Mouse (Mus musculus): Measurements from ENCODE around the gene Lrrc1. TPM values are rescaled to one million over a fixed set of nuclear protein-coding genes. Genes with fewer than 3 reads are reported as not detected.

Lrrc1 gene
- polyA plus RNA-seq, 1 experiment from 2014 or later, result 11.7 TPM

DNA sequence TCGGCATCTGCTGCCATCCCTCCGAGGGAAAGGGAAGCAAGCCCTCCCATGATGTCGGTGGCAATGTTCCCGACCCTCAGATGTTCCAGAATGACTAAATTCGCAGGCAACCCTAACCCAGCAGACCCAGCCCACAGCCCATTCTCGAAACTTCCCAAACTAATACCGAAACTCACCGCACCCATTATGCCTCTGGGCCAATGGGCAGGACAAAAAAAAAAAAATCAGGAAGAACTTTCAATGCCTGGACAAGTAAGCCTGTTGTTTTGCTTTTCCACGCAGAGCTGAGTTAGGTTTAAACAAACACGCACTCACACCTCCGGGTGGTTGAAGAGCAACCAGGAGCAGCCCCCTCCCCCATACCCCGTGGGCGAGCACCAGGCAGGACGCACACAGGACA, 118.6 kb downstream of the Lrrc1 start:
- H3K36me3 ChIP-seq (replicated peaks; ENCODE audit: control insufficient read depth, insufficient read depth, low read depth, low read length), result no peaks in the 10 kb centered on the region
- H3K9ac ChIP-seq (replicated peaks; ENCODE audit: low read length), result no peak overlapping the region
- ATAC-seq (replicated peaks; ENCODE audit: insufficient number of reproducible peaks, low FRiP score, low TSS enrichment, low read depth) (no peak), DNase-seq (ENCODE audit: low spot score) (no peak)
- 39% methylated on average over 14 of the region's 14 CpGs for WGBS
- no peak overlapping the region for H3K4me2 ChIP-seq (ENCODE audit: low read depth, low read length)
- H3K4me1 ChIP-seq (ENCODE audit: control insufficient read depth, insufficient read depth, low read length), result peaks cover 6% of the 10 kb centered on the region; the same call in 1 of the 2 replicates
- H3K9me3 ChIP-seq (replicated peaks; ENCODE audit: control insufficient read depth, low read length), result no peaks in the 10 kb centered on the region
- no peak overlapping the region for H3K4me3 ChIP-seq (ENCODE audit: low read depth, low read length)
- no peak overlapping the region for H3K27ac ChIP-seq (replicated peaks; ENCODE audit: low read depth, low read length)
- no peaks in the 10 kb centered on the region for H3K27me3 ChIP-seq (ENCODE audit: control insufficient read depth, insufficient read depth, low read length)

DNA sequence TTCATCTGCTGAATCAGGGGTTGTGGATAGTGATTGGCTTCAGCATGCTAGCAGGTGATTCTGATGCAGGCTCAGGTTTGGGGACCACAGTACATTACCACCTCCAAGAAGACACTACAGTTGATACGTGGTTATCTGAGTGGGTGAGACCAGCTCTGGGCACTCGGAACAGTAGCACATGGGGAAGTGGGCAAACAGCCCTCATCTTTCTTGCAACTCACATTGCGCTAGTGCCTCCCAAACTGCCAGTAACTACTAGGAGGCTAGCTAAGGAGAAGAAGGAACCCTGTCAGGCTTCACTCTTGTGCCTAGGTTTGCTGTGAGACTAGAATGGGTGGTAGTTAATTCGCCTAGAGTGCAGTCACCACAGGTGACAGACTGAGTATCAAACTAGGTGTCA, 119.1 kb downstream of the Lrrc1 start:
- DNase-seq (ENCODE audit: low spot score) (no peak), ATAC-seq (replicated peaks; ENCODE audit: insufficient number of reproducible peaks, low FRiP score, low TSS enrichment, low read depth) (no peak)
- Histone ChIP-seq H3K9ac (replicated peaks; ENCODE audit: low read length) (no peak overlapping the region), H3K4me1 (ENCODE audit: control insufficient read depth, insufficient read depth, low read length) (peaks cover 6% of the 10 kb centered on the region; the same call in 1 of the 2 replicates), H3K27me3 (ENCODE audit: control insufficient read depth, insufficient read depth, low read length) (no peaks in the 10 kb centered on the region), H3K27ac (replicated peaks; ENCODE audit: low read depth, low read length) (no peak overlapping the region), H3K36me3 (replicated peaks; ENCODE audit: control insufficient read depth, insufficient read depth, low read depth, low read length) (no peaks in the 10 kb centered on the region), H3K4me3 (ENCODE audit: low read depth, low read length) (no peak overlapping the region), H3K9me3 (replicated peaks; ENCODE audit: control insufficient read depth, low read length) (no peaks in the 10 kb centered on the region), H3K4me2 (ENCODE audit: low read depth, low read length) (no peak overlapping the region)
- WGBS, result 94% methylated on average over 4 of the region's 4 CpGs

DNA sequence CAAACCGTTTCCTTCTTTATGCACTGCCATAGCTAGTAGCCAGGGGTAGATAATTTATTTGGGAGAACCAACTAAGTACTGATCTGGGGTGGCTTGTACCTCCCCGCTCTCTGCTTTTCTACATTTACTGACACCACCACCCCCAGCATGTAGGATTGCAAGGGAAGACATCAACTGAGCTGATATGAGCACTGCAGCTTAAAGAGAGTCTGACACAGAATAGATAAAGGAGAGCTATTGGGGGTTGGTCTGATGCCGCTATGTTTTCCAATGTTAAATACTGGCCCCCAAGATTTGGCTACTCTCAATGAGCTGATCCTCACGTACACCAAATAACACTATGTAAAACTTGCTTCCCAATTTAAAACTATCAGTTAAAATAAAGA, 124.5 kb downstream of the Lrrc1 start:
- Histone ChIP-seq H3K4me2 (ENCODE audit: low read depth, low read length) (no peak overlapping the region), H3K36me3 (replicated peaks; ENCODE audit: control insufficient read depth, insufficient read depth, low read depth, low read length) (no peaks in the 10 kb centered on the region), H3K9ac (replicated peaks; ENCODE audit: low read length) (no peak overlapping the region), H3K4me3 (ENCODE audit: low read depth, low read length) (no peak overlapping the region), H3K27ac (replicated peaks; ENCODE audit: low read depth, low read length) (no peak overlapping the region), H3K4me1 (ENCODE audit: control insufficient read depth, insufficient read depth, low read length) (no peaks in the 10 kb centered on the region), H3K9me3 (replicated peaks; ENCODE audit: control insufficient read depth, low read length) (no peaks in the 10 kb centered on the region), H3K27me3 (ENCODE audit: control insufficient read depth, insufficient read depth, low read length) (no peaks in the 10 kb centered on the region)
- no peak for DNase-seq (ENCODE audit: low spot score)
- whole genome bisulfite sequencing, result 90% methylated on average over 4 of the region's 4 CpGs
- no peak for ATAC-seq (replicated peaks; ENCODE audit: insufficient number of reproducible peaks, low FRiP score, low TSS enrichment, low read depth)

DNA sequence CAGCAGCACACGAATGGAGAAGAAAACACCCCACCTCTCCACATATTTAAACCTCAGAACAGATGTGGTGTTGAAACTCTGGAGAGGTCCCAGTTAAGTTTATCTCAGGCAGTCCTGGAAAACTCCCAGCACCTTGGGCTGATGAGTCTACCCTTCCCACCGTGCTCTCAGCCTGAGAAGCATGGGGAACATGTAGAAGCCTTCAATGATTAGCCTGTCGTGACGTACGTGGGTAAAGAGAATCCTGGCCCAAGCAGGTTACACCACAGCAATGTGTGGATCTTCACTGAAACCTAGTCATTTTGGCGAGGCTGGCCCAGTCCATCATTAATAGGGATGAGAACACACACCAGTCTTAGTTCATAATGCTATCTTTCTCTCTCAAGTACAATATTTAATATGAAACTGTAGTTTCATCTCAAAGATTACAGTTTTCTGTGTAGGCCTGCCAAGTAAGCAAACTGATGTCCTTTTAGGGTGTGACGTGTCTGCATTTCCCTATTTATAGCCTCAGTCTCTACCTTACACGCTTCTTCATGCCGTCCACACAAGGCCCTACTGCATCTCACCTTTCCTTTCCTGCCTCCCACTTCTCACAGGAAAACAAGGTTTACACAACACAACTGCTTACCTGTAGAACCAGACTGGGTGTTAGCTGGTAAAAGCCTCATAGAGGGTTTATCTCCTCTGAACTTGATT, 125.0 kb downstream of the Lrrc1 start:
- no peak for DNase-seq (ENCODE audit: low spot score)
- no peaks in the 10 kb centered on the region for H3K4me1 ChIP-seq (ENCODE audit: control insufficient read depth, insufficient read depth, low read length)
- no peaks in the 10 kb centered on the region for H3K27me3 ChIP-seq (ENCODE audit: control insufficient read depth, insufficient read depth, low read length)
- H3K4me2 ChIP-seq (ENCODE audit: low read depth, low read length), result no peak overlapping the region
- H3K9ac ChIP-seq (replicated peaks; ENCODE audit: low read length), result no peak overlapping the region
- H3K9me3 ChIP-seq (replicated peaks; ENCODE audit: control insufficient read depth, low read length), result no peaks in the 10 kb centered on the region
- no peak for ATAC-seq (replicated peaks; ENCODE audit: insufficient number of reproducible peaks, low FRiP score, low TSS enrichment, low read depth)
- WGBS, result 83% methylated on average over 9 of the region's 9 CpGs
- H3K27ac ChIP-seq (replicated peaks; ENCODE audit: low read depth, low read length), result no peak overlapping the region
- no peaks in the 10 kb centered on the region for H3K36me3 ChIP-seq (replicated peaks; ENCODE audit: control insufficient read depth, insufficient read depth, low read depth, low read length)
- H3K4me3 ChIP-seq (ENCODE audit: low read depth, low read length), result no peak overlapping the region

DNA sequence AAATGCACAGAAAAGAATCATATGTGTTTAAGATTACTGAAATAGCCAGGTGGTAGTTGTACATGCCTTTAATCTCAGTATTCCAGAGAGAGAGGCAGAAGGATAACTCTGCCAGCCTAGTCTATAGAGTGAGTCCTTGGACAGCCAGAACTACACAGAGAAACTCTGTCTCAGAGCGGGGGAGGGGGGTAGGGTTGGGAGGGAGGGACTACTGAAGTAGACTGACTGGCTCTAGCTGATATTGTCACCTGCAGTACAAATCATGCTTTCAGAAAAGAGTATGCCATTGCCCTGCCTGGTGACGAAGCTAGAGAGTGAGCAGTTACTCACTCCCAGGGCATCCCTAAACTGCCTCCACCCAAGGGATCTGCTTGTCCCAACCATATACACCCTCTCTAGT, 125.9 kb downstream of the Lrrc1 start:
- no peak for DNase-seq (ENCODE audit: low spot score)
- no peaks in the 10 kb centered on the region for H3K9me3 ChIP-seq (replicated peaks; ENCODE audit: control insufficient read depth, low read length)
- H3K36me3 ChIP-seq (replicated peaks; ENCODE audit: control insufficient read depth, insufficient read depth, low read depth, low read length), result no peaks in the 10 kb centered on the region
- no peak for ATAC-seq (replicated peaks; ENCODE audit: insufficient number of reproducible peaks, low FRiP score, low TSS enrichment, low read depth)
- 80% methylated on average over 2 of the region's 2 CpGs for WGBS
- H3K27me3 ChIP-seq (ENCODE audit: control insufficient read depth, insufficient read depth, low read length), result no peaks in the 10 kb centered on the region
- H3K4me3 ChIP-seq (ENCODE audit: low read depth, low read length), result no peak overlapping the region
- no peaks in the 10 kb centered on the region for H3K4me1 ChIP-seq (ENCODE audit: control insufficient read depth, insufficient read depth, low read length)
- H3K4me2 ChIP-seq (ENCODE audit: low read depth, low read length), result no peak overlapping the region
- H3K27ac ChIP-seq (replicated peaks; ENCODE audit: low read depth, low read length), result no peak overlapping the region
- H3K9ac ChIP-seq (replicated peaks; ENCODE audit: low read length), result no peak overlapping the region

DNA sequence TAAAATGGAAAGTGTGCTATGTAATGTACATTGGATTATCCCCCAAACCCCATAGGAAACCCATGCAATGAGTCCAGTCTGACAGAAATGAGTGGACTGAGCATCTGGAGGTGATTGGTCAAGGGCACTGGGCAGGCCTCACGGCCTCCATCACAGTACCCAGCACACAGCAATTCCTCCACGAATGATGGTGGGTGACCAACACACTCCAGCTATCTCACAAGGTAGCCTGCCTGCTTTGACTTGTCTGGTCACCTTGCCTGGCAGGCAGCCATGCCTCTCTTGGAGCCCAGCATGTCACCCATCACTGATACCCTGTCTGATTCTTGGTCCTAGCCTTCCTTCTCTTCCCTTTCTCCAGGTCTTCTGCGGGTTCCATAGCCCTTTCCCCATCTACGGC, 128.2 kb downstream of the Lrrc1 start:
- Histone ChIP-seq H3K9me3 (replicated peaks; ENCODE audit: control insufficient read depth, low read length) (no peaks in the 10 kb centered on the region), H3K36me3 (replicated peaks; ENCODE audit: control insufficient read depth, insufficient read depth, low read depth, low read length) (no peaks in the 10 kb centered on the region), H3K4me2 (ENCODE audit: low read depth, low read length) (no peak overlapping the region), H3K4me1 (ENCODE audit: control insufficient read depth, insufficient read depth, low read length) (no peaks in the 10 kb centered on the region), H3K27me3 (ENCODE audit: control insufficient read depth, insufficient read depth, low read length) (no peaks in the 10 kb centered on the region), H3K27ac (replicated peaks; ENCODE audit: low read depth, low read length) (no peak overlapping the region), H3K9ac (replicated peaks; ENCODE audit: low read length) (no peak overlapping the region), H3K4me3 (ENCODE audit: low read depth, low read length) (no peak overlapping the region)
- 95% methylated on average over 4 of the region's 4 CpGs for WGBS
- no peak for ATAC-seq (replicated peaks; ENCODE audit: insufficient number of reproducible peaks, low FRiP score, low TSS enrichment, low read depth)
- DNase-seq (ENCODE audit: low spot score), result no peak

DNA sequence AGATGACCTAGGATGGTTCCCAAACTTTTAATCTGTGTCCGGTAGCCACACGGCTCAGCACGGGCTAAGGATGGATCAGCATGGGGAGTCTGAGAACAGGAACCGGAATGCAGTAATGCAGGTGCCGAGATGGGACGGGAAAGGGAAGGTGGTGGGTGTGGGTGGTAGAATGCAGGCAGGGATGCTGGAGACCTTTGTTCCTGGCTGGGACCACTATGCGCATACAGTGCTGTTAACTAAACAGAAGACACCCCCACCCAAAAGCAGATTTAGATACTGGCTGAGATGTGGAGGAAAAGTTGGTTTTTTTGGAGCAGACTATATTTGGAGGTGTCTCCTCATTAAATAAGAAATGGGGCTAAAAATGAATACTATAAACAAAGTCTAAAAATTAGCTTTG, 128.7 kb downstream of the Lrrc1 start:
- no peak for ATAC-seq (replicated peaks; ENCODE audit: insufficient number of reproducible peaks, low FRiP score, low TSS enrichment, low read depth)
- H3K4me2 ChIP-seq (ENCODE audit: low read depth, low read length), result no peak overlapping the region
- no peak overlapping the region for H3K27ac ChIP-seq (replicated peaks; ENCODE audit: low read depth, low read length)
- no peaks in the 10 kb centered on the region for H3K36me3 ChIP-seq (replicated peaks; ENCODE audit: control insufficient read depth, insufficient read depth, low read depth, low read length)
- 94% methylated on average over 7 of the region's 7 CpGs for WGBS
- no peak for DNase-seq (ENCODE audit: low spot score)
- no peak overlapping the region for H3K4me3 ChIP-seq (ENCODE audit: low read depth, low read length)
- no peaks in the 10 kb centered on the region for H3K27me3 ChIP-seq (ENCODE audit: control insufficient read depth, insufficient read depth, low read length)
- H3K9ac ChIP-seq (replicated peaks; ENCODE audit: low read length), result no peak overlapping the region
- no peaks in the 10 kb centered on the region for H3K4me1 ChIP-seq (ENCODE audit: control insufficient read depth, insufficient read depth, low read length)
- no peaks in the 10 kb centered on the region for H3K9me3 ChIP-seq (replicated peaks; ENCODE audit: control insufficient read depth, low read length)

DNA sequence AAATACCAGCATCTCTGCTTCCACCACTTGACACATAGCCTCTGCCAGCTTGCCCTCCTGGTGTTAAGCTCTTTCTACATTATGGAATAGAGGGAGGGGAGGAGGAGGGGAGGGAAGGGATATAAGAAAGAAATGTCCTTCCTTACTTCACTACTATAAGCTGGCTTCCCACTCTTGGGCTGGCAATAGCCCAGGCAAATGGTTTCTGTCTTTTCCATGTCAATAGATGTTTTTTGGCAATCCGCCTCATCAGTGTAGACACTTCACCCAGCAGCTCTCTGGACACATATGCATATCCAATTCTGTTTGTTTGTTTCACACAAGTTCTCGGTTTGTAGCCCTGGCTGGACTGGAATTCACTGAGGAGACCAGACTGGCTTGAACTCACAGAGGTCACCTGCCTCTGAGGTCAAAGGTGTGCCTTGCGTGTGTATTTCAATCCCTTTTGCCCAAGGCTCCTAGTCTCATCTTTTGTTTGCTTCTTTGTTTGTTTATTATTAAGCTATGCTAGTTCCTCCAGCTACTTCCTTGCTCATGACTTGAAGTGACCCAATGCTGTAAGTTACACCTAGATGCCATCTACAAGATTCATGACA, 132.7 kb downstream of the Lrrc1 start:
- DNase-seq (ENCODE audit: low spot score), result no peak
- WGBS, result 67% methylated on average over 3 of the region's 3 CpGs

More for the DNA sequence above, 132.7 kb downstream of the Lrrc1 start:
- no peak for ATAC-seq (replicated peaks; ENCODE audit: insufficient number of reproducible peaks, low FRiP score, low TSS enrichment, low read depth)
- Histone ChIP-seq H3K9ac (replicated peaks; ENCODE audit: low read length) (no peak overlapping the region), H3K27me3 (ENCODE audit: control insufficient read depth, insufficient read depth, low read length) (no peaks in the 10 kb centered on the region), H3K27ac (replicated peaks; ENCODE audit: low read depth, low read length) (no peak overlapping the region), H3K4me1 (ENCODE audit: control insufficient read depth, insufficient read depth, low read length) (no peaks in the 10 kb centered on the region), H3K4me3 (ENCODE audit: low read depth, low read length) (no peak overlapping the region), H3K4me2 (ENCODE audit: low read depth, low read length) (no peak overlapping the region), H3K36me3 (replicated peaks; ENCODE audit: control insufficient read depth, insufficient read depth, low read depth, low read length) (no peaks in the 10 kb centered on the region), H3K9me3 (replicated peaks; ENCODE audit: control insufficient read depth, low read length) (no peaks in the 10 kb centered on the region)
